Mouse (Mus musculus) urinary bladder, postnatal 25 days (tissue): ENCODE results near the gene Gm49673.
"Not testable (repeated sequence)": the region's sequence is repeated elsewhere in the genome, so short reads cannot be mapped to it uniquely, and the experiment has no call there.

Experiments used
- DNase-seq: peaks from one replicate; pipeline ENCODE4 v3.0.0; 2022; ENCODE audit warnings: low spot score

Gm49673 gene

DNA sequence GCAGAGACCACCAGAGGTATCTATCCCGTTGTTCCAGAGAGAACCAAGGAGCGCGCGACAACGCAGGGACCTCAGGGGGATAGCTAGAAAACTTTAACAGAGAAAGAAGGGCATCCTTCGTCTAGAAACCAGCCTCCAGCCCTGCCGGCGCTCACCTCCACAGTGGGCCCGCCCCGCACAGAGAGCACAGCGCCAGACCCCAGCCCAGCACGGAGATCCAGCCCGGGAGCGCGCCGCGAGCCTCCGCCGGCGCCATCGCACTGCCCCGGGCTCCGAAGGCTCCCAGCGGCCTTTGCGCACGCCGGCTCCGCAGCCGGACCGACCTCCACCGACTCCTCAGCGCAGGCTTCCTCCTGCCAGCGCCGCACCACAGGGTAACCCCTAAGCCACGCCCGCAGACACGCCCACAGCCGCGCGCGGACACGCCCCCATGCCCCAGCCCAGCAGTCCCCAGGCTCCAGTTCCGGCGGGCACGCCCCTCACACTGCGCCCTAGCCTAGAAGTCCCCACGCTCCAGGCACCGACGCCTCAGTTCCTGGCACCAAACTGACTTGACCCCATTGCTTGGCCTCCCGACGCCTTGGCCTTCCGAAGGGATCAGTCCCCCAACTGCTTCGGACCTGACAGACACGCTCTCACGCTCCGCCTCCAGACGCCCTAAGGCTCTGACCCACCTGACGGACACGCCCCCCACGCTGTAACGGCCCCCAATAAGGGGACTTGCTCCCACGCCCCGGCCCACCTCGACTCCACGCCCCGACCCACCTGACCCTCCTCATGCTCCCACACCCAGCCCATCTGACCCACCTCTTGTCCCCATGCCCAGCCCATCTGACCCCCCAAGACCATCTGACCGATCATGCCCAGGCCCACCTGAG, at the start of gene Gm49673, which contains the start of gene Rnaset2a:
Gene Gm49673 (minus strand): TSS at position 350 of the 878 bp plus-strand sequence.
Gene Rnaset2a (minus strand): TSS at position 659 of the 878 bp plus-strand sequence.
- not testable (repeated sequence) for DNase-seq

DNA sequence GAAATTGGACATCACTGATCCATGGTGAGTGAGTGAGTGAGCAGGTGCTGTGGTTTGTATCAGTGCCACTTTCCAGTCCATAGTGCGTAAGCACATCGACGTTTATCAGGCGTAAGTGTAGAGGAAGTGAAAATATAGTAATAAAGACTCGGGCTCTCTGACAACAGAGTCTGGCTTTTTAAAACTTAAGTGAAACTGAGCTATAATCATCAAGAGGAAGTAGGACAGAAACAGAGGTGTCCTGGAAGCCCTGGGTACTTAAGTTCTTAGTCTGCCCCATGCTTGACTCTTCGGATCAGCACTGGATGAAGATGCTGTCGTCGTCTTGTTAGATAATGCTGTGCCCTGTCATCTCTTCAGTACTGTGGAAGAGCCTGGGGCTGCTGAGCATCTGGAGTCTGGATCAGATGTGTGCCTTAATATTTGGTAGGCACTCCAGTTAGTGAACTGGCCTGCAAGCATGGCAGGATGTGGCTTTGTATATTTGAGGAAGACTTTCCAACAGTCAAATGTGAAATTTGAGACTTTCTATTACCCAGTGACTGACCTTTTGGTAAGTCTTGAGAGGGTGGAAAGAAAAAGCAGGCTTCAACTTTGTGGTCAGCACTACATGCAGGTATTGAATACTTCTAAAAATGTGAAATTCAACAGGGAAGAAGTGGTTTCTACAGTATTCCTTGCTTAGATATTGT, 48.2 kb upstream of the Gm49673 start:
- no peak for DNase-seq

DNA sequence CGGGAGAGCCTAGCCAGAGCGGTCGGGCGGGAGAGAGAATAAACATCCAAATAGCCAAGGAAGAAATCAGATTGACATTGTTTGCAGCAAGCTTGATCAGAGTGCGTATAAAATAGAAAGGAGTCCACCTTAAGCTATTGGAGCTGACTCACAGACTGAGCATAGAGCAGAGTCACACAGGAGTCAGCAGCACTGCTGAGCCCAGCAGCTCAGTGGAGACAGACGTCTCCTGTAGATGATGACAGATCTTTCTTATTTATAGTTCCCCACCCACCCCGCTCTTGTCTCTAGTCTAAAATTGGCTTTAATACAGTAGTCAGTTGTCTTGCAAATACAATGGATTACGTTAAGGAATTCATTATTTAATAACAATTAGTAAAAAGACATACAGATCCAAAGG, 46.1 kb upstream of the Gm49673 start:
- DNase-seq = no peak

DNA sequence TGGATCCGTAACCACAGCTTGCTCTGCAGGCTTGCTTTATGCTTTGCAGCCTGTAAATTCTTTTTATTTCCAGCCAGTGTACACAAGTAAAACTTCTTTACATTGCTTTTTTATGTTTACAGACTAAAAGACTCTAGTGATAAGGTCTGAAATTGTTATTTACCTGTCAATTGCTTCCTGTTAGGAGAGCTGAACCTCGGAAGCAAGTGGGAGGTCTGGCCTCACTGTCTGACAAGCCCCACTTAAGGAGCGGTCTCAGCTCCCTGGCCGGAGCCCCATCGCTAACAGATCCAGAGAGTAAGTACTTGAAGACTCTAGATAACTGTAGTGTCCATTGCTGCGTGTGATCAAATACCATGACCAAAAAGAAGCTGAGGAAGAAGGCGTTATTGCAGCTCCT, 36.6 kb upstream of the Gm49673 start:
- no peak for DNase-seq

DNA sequence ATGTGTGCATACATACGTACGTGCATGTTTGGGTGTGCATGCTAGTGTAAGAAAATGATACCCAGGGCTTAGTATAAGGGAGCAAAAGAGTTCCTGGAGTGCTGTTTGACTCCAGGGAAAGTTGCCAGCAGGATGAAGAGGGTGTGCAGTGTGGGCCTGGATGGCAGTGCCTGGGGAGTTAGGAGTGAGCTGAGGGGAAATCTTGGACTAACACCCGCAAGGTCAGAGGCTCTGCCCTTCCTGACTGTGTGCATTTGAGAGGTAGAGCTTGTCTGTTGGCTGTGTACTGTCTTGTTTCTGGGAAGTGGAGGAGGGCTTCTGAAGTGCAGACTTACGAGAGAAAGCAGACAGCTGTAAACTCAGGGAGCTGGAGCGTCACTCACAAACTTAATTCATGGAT, 36.2 kb upstream of the Gm49673 start:
- DNase-seq = no peak

DNA sequence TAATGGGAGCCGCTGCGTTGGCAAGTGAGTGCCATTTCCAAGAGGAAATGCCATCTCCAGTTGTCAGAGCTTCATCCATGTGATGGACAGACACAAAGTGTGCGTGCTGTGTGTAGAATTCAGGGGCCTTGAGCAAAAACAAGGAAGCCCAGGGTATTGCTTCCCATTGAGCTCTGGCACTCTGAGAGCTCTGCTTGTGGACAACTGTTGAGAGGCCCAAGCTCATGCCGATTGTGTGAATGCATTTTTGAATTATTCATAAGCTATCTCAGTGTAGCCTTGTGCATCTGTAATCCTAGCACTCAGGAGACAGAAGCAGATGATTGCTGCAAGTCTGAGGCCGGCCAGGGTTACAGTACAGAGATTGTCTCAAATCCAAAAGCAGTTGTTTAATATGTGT, 29.5 kb upstream of the Gm49673 start:
- DNase-seq = no peak

DNA sequence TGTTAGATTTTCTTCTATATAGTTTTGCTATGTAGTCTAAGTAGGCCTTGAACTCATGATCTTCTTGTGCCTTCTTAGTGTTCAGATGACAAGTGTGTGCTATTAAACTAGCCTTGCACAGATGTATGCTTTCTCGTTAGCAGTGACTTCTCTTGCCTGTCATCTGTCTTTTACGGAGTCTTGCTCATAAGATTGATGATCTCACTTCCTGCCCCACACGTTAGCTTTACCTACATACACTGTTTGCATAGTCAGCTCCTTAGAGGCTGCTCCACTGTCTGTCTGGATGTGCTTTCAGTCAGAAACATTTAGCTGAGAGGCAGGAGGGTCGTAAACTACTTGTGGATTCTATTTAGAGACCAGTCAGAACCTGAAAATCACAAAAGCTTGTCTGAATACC, 23.5 kb upstream of the Gm49673 start:
- no peak for DNase-seq

DNA sequence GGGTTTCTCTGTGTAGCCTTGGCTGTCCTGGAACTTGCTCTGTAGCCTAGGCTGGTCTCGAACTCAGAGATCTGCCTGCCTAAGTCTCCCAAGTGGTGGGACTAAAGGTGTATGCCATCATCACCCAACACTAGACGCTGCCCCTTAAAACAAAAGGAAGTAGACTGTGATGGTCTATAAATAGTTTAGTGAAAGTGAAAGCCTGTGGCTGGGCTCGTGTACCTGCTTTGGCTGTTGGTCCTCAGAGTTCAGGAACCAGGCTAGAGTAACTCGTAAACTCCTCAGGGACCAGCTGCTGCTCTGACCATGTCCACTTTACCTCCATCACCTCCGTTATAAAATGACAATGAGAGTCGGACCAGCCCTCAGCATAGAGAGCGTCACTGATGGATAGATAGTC, 22.7 kb upstream of the Gm49673 start:
- no peak for DNase-seq

DNA sequence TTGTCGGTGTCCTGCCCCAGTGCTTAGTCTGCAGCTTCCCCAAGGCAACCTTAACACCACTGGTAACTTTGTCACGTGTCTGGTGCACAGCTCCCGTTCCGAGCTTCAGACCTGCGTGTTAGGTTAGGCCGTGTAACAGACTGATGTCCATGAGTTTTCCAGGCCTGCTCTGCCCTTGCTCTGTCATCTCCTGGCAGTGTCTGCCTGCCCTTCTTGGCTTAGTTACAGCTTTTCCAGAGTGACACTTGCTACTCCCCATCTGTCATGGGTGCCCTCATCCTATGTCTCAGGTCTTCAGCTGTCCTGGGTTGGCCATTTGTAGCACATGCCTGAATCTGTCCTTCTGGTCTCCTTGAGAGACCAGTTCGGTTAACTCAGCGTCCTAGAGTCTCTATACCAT, 19.8 kb upstream of the Gm49673 start:
- not testable (repeated sequence) for DNase-seq

DNA sequence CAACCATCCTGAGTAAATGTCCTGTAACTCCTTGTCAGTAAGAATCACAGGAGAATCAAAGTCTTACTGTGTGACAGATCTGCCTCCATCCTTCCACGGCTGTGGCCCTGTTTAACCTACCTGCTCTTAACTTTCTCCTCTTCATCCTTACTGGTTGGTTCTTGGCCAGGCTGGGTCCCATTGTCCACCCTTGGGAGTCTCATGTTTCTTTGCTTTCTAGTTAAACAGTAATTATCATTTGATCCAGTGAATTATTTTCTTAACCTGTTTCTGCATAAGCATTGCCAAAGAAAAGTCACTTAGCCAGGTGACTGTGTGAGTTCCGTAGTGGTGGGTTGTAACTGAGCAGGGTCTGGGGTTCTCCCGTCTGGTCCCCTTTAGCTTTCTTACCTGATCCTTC, 18.9 kb upstream of the Gm49673 start:
- DNase-seq = not testable (repeated sequence)

DNA sequence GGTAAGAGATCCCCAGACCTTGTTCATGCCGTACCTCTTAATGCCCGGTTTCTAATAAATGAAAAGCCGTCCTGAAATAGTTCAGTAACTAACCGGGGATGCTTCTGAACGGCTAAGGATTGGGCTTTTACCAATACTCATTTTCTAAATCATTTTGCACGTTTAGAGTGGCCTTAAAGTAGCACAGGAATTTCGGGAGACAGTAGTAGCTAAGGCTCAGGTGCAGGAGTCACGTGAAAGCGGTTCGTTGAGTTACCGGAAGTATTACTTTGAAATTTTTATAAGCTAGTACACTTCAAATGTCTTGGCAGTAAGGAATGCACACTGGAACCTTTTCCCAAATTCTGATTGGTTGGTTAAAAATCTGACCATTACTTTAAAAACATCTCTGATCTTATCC, 18.4 kb upstream of the Gm49673 start:
- DNase-seq = not testable (repeated sequence)

DNA sequence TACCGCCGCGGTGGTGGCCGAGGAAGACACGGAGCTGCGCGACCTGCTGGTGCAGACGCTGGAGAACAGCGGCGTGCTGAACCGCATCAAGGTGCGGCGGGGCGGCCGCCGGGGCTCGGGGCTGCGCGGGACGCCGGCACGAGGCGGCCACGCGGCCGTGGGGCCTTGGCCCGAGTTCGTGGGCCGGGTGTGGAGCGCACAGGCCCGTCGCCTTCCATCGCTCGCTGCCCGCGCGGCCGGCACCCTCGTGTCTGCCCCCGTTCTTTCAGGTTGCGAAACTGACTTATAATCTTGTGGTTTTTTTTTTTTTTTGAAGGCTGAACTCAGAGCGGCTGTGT, 18.0 kb upstream of the Gm49673 start:
- DNase-seq = not testable (repeated sequence)

DNA sequence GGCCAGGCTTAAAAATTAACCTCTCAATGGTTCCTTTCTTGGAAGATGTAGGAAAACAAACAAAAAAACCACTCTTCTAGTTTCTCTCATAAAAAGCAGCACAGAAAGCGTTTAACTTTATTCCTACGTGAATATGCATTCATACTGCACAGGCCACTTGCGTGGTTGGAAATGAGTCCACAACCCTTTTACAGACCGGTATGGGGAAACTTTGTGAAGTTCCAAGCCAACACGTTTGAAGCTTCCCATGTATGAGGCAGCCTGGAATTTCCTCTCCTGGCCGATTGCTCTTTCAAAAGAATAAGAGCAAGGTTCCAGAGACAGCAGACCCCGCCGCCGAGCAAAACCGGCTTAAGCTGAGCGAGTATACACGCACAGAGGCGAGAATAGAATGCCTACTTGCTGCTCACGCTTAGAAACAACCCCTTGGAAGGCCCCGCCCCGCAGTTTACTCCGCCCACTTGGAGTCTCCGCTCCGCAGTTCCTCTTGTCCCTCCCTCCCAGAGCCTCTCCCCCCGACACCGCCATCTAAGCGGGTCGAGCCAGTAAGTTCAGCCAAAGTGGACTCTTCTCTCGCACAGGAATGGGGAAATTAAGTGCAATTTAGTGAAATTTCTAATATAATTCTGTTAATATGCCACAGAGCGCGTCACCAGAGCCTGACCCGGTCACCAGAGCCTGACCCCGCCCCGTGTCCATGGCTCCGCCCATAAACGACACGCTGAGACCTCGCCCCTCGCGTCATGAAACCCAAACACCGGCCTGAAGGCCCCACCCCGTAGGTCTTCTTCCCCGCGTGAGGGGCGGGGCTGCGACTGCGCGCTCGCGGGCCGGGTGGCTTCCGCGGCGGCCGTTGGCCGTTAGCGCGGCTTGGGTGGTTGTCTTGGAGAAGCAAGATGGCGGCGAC, 17.4 kb upstream of the Gm49673 start, which contains the start of gene Fgfr1op:
Gene Fgfr1op (plus strand): TSS at position 801 of the 907 bp plus-strand sequence.
- not testable (repeated sequence) for DNase-seq

DNA sequence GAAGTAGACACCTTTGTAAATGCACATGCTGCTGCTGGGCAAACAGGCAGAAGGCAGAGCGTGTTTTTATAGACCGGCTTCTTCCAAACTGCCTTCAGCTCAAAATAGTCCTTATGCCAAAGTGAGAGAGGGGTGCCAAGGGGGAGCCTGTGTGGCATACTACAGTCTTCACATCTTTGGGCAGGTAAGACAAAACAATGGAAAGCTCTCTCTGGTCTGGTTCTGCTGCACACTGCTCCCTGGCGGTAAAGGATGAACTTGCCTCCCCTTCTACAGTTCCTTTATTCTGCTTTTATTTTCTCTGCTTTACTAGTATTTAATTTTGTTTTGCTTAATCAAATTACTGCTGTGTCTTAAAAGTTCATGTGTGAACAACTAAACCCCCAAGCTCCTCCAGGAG, 13.4 kb upstream of the Gm49673 start:
- DNase-seq = not testable (repeated sequence)

DNA sequence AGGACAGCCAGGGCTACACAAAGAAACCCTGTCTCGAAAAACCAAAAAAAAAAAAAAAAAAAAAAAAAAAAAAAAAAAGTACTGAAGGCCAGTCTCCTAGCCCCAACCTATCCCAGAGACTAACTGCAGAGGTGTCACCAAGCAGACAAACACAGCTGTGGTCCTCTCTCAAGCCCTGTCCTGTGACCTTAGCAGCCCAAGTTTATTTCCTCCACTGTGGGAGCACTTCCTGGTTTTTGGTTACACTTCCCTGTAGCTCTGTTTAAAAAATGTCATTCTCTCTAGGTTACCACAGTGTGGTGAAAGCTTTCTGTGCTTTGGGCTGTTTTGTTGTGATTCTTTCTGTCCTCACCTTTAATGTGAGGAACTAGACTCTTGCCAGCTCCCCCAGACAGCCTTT, 11.0 kb upstream of the Gm49673 start:
- DNase-seq = not testable (repeated sequence)

DNA sequence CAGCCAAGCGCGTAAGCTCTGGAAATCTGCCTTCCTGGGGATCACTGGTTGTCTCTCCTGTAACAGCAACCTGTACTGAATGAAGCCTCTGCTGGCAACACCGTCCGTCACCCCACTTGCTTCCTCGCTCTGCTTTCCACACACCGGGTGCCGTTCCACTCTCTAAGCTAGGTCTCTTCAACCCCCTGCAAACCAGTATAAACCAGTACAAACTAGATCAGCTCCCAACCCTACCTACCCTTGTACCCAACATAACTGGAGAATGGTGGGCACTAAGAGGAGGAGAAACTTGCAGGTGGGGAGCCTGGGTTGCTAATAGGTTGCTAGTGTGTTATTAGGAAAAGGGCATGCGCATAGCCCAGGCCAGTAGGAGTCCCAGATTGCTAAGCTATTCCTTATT, 8.4 kb upstream of the Gm49673 start:
- DNase-seq = not testable (repeated sequence)

DNA sequence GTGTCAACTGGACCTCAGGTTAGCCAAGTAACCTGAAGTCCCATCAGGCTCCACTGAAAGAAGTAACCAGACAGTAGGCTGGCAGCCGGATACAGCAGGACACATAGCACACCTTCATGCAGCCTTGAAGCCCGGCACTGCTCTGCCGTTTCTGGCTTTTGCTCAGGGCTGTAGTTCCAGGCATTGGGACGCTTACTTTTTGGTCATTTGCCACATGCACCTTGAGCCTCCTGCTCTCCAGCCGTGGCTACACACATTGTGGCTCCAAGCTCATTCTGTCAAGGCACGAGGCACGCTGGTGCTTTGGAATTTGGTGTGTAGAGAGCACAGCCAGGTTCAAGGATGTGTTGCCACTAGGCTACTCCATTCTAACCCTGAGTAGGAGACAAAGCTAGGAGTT, 7.4 kb upstream of the Gm49673 start:
- not testable (repeated sequence) for DNase-seq

DNA sequence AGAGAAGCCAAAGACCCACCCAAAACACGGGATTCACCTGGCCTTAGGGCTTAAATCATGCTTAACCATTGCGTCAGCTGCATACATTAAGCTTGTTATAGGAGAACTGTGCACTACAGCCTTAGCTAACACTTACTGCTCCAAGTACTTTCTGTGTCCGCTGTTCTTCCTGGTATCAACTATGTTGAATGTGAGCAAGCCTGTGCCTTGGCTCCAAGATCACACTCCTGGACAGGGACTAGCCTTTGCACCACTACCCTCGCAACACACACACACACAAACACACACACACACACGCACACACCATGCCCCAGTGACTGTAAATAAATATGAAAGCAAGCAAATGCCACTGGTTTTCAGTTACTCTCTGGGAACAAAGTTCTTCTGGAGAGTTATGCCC, 657 bp downstream of the Gm49673 start:
- DNase-seq = not testable (repeated sequence)

DNA sequence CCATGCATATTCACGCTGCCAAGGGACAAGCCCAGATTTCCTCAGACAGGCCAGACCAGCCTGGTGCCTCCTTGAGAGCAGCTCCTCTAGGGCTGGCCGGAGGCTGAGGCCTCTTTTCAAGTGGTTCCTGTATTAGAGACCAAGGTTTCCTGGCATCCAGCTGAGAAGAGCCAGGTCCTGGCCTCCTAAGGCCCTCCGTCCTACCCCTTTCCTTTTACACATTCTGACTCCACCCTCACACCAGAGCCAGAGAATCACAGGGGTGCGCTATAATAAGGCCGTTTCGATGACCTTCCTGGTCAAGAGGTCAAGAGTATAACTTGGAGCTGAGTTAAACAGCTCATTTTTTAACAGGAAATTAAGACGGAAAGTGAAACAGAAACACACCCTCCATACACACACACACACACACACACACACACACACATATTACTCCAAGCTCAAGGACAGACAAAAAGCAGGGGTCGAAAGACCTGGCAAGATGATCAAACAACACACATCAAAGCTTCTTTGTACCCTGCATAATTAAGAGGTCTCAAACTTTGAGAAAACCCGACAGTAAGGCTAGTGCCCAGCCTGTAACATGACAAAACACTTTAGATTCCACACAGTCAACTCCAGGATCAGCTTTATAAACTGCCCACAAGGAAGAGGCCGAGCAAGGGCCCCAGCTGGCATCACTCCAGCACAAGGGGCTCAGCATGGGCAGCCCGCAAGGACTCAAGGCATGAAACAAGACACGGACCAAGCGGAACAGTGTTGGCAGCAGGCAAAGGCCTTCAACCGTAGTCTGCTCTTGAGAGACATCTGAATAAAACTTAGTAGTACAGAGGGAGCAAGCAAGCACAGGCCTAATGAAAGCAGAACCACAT, 3.5 kb downstream of the Gm49673 start:
- not testable (repeated sequence) for DNase-seq

DNA sequence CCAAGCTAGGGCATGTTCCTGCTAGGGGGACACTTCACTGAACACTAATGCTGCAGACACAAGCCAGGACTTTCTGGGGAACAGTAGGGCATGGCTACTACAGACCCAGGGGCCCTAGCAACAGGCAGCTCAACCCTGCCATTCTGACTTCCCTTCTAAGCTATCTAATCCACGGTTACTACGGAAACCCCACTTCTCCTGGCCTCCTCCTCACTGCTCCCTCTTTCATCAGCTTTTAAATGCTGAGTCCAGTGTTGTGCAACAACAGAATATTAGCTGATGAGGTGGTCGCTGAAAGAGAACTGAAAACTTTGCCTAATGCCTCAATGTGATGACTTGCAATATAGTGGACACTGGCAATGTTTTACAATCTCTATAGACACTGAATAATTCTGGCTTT, 7.4 kb downstream of the Gm49673 start:
- not testable (repeated sequence) for DNase-seq

DNA sequence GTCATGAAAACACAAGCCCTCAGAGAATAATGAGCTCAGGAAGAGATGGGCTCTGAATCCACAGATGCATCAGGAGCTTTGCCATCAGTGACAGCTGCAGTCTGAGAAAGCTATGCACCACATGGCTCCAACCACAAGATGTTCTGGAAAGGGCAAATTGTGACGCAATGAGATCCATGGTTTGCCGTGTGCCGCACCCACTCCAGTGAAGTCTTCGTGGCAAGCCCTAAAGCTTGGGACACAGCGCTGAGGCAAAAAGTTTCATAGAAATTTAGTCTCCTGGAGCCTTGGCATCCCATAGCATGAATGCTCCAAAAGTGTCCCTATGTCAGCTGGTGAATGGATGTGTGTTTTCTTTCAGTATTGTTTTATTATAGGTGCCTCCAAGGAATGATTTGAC, 9.5 kb downstream of the Gm49673 start:
- not testable (repeated sequence) for DNase-seq
